Mouse (Mus musculus): ENCODE data around the gene Dtd1.
A peak's percentile ranks its signal among the peaks of the same experiment; 100 is the strongest.
"Not testable (repeated sequence)": the region's sequence is repeated elsewhere in the genome, so short reads cannot be mapped to it uniquely, and the experiment has no call there.

Gene Dtd1

DNA sequence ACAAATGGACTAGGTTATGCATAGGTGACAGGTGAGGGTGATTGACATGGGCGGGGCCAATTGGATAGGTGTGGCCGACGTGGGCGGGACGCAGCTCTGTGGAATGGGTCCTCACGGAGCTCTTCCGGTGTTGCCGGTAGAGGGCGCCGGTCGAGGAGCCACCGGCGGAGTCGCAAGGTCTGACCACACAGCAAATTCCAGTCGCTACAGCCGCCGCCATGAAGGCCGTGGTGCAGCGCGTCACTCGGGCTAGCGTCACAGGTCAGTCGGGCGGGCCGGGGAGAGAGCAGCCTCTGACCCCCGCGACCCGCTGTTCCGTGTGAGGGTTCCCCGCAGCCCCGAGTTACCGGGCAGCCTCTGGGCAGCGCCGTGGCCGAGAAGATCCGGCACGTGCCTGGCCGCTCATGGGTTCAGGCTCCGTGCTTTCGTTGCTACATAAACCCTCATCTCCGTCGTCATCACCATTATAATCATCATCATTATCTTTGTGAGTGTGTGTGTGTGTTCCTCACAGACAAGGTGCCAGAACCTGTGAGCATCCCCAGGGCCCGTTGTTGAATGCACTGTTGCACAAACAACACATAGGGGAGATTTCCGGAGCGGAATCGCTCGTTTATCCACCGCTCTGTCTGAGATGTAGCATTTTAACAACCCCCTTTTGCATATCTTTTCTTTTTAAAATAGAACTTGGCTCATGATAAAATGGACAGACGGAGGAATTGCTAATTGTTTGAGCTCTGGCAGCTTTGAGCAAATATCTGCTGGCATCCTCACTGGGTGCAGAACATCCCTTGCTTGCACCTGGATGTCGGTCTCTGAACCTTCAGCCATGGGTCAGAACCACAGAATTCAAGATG is at the start of gene Dtd1:
TSS of gene Dtd1 (plus strand) at position 67 of the 857 bp plus-strand sequence.
- peak; percentile 88 for DNase-seq (ENCODE audit: low spot score)

DNA sequence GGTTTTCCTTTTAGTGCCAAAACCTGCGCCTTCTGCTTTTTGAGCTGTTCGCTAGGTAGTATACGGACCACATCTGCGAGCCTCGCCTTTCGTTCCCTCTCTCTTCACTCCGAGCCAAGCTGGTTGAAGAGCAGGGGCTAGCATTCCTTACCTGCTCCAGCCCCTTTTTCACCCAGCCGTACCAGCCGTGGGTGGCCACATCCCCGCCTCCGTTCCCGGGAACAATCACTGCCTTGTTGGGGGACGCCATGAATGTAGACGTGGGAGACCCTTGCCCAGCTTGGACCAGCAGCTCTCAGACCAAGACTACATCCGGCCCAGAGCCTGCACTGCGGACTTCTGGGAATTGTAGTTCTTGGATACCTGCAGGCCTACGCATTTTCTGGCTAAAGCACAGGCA is 49.2 kb upstream of the Dtd1 start, which contains the start of gene Rbbp9:
TSS of gene Rbbp9 (minus strand) at position 341 of the 400 bp plus-strand sequence.
- DNase-seq (ENCODE audit: low spot score): peak; percentile 92

DNA sequence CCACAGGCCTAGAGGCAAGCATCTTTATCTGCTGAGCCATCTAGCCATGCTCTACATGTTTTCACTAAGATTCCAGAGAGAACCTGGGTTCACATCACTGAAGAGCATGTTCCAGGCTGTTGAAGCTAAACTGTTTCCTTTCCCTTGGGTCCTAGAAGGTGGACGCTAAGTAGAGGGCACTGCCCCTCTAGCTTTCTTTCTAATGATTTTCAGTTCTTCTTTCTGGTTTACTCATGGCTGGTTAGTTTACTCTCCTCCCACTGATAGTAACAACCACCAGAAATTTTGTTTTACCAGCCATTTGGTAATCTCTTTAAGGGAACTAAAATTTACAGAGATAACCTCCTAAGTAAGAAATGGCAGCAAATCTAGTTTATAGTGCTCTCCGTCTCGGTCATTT is 45.8 kb upstream of the Dtd1 start:
- DNase-seq (ENCODE audit: low spot score): no peak

DNA sequence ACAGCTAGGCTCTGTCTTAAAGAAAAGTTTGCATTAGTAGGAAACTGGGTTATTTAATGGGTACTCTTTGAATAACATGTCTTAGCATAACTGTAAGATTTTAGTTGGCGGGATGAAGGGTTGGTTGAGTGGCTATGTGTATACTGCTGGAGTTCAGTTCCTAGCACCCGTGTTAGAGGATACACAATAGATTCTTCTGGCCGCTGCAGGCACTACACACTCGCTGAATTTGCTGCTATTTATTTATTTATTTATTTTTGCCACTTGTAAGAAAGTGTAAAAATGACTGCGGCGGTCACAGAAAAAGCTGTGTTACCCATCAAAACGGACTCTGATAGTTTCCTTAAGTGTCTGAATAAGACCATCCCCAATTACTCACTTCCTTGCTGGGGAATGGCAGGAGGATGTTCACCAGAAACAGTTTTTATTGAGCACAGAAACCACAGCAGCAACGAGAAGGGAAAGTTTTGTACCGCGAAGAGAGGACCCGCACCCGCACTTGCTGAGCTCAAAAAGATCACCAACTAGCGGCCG is 44.3 kb upstream of the Dtd1 start:
- DNase-seq (ENCODE audit: low spot score): peak; percentile 22

DNA sequence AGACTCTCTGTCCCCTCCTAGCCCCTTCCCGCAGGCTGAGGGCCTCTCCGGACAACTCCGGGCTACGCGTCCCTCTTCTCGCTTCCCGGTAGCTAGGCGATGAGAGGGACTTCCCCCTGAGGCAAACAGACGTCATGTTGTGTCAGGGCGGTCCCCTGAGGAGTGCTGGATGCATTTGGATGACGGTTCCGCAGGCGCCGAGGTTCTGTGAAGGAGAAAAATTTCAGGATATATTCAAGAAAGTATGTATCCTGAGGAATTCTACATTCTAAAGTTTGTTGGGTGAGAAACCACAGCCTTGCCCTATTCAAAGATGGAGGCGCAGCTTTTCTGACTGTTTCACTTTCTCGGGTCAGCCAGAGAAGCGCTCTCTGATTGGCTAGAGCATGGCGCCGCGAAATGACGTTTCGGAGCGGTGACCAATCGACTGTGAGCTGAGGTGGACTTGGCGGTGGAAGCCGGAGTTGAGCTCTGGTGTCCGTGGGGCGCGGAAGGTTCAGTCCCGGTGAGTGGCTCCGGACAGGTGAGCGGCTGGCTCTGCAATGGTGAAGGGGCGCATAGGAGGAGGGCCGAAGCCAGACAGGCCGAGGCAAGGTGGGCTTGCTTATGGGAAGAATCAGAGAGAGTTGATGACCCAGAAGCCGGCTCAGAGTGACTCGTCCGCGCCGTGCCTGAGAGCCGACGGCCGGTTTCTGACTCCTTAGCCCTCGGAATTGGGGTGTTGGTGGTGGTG is 43.7 kb upstream of the Dtd1 start, which contains the start of gene Sec23b:
TSS of gene Sec23b (plus strand) at position 410 of the 733 bp plus-strand sequence.
- peak; percentile 99 for DNase-seq (ENCODE audit: low spot score)

DNA sequence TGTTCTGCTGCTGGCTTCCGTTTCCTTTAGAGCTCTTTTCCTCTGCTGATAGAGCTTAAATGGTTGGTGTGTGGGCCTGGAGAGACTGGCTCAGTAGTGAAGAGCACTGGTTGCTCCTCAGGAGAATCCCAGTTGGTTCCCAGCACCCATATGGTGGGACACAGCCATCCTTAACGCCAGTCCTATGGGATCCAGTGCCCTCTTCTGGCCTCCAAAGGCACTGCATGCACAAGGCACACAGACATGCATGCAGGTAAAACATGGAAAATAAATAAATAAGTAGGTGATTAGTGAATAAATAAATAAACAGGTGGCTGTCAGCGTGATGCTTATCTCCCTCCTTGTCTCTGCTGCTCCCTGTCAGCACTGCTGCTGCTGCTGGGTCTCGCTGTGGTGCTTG is 11.0 kb upstream of the Dtd1 start:
- no peak for DNase-seq (ENCODE audit: low spot score)

DNA sequence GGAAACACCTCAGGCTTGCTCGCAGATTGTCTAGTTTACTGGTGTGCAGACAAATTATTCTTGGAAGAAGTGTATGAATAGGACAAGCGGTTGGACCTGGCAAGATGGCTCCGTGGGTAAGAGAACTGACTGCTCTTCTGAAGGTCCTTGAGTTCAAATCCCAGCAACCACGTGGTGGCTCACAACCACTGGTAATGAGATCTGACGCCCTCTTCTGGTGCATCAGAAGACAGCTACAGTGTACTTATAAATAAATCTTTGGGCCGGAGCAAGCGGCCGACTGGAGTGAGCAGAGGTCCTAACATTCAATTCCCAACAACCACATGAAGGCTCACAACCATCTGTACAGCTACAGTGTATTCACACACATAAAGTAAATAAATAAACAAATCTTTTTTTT is 6.7 kb upstream of the Dtd1 start:
- not testable (repeated sequence) for DNase-seq (ENCODE audit: low spot score)

DNA sequence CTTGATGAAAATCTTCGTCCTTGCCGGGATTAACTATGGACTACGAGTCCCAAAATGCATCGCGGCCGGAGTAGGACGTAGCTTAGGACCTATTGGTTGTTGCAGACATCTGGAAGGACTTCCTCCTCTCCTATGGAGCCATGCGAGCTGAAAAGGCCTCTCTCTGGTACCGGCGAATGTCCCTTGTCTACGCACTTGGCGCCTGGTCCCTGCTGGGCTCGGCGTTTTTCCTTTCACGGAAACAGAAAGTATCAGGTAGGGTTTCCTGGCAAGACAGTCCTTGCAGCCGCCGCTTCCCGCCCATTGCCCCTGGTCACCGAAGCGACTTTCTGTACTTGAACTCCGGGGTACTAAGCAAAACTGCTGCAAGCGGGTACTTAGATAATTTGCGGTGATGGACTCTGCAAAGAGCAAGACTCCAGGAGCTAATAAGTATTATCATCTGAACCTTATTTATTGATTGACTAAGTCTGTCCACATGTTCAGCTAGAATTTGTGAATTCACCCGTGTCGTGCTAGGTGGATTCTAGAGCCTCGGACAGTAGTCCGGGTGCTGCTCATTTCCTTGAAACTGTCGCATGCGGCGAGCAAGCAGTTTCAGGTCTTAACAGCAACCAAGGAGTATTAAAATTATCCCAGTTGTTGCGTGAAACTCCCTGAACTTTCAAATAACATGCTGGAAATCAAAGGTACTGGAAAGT is 5.6 kb upstream of the Dtd1 start, which contains the start of gene Smim26:
TSS of gene Smim26 (plus strand) at position 104 of the 701 bp plus-strand sequence.
- peak; percentile 94 for DNase-seq (ENCODE audit: low spot score)

DNA sequence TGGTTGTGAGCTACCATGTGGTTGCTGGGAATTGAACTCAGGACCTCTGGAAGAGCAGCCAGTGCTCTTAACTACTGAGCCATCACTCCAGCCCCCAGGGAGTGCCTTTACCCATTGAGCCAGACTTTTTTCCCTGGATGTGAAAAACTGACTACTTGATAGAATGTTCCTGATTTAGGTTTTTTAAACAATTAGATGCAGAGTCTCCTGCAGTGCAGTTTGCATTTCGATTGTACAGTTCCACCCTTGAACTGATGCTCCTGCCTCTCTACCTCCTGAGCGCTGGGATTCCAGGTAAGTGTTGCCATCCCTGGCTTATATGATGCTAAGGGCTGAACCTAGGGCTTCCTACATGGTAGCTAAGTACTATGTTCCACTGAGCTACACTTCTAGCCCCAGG is 1.7 kb upstream of the Dtd1 start:
- DNase-seq (ENCODE audit: low spot score): no peak

DNA sequence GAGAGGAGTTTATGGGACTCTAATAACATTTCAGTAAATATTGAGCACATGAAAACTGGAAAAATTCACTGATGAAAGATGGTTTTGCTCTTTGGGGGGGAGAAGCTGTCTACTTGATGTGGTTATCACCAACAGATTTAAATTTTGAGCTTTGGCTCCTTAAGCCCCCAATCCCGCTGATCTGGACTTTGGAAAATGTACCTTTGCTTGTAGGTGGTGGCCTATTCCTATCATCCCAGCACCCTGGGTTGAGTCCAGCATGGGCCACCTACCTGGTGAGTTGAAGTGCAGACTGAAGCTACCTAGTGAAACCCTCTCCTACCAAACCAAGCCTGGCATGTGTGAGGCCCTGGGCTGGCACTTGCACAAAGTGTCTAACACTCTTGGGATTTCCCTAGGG is 1.9 kb downstream of the Dtd1 start:
- DNase-seq (ENCODE audit: low spot score): no peak

DNA sequence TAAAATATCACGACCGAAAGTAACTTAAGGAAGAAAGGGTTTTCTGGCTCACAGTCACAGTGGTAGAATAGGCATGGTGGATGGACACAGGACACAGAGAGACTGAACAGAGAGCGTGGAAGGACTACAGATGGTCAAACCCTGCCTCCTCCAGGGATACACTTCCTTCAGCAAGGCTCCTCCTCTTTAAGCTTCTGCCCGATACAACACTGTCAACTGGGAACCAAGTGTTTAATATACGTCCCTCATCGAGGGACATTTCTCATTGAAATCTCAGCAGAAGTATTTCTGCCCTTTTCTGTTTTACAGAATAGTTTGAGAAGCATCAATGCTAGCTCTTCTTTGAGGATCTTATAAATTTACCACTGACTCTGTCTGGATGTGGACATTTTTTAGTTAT is 14.3 kb downstream of the Dtd1 start:
- no peak for DNase-seq (ENCODE audit: low spot score)

DNA sequence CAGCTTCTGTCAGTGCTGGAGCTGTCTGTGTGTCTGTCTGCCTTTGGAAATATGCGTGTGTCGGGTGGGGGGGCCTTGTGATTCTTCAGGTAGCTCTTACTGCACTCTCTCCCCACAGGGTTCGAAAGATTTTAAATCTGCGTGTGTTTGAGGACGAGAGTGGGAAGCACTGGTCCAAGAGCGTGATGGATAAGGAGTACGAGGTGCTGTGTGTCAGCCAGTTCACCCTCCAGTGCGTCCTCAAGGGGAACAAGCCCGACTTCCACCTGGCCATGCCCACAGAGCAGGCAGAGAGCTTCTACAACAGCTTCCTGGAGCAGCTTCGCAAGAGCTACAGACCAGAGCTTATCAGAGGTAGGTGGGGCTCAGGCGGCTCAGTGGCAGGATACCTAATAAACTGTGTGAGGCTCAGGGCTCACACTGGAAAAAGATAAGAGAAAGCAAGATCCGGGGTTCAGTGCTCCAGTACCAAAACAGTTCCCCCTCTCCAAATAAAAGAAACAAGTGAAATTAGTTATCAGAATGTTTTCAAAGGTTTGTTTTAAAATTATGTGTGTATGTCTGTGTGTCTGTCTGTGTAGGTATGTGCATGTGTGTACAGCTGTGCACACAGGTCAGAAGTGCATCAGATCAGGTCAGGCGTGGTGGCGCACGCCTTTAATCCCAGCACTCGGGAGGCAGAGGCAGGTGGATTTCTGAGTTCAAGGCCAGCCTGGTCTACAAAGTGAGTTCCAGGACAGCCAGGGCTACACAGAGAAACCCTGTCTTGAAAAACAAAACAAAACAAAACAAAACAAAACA is 17.6 kb downstream of the Dtd1 start:
- DNase-seq (ENCODE audit: low spot score): no peak

DNA sequence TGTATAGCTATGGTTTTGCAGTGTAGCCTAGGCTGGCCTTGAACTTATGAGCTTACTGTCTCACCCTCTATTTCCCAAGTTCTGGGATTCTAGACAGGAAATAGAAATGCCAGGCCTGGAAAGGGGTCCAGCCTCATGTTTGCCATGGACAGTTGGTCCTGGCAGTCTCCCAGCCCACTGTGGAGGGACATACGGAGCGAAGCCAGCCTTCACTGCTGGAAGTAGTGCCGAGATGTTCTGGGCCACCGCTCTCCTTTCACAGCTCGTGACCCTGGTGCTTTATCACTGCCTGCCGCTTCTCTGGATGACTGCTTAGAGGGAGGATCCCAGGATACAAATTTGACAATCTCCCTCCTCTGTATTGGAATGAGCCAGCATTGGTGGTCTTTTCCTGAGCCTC is 21.8 kb downstream of the Dtd1 start:
- DNase-seq (ENCODE audit: low spot score): peak; percentile 57

DNA sequence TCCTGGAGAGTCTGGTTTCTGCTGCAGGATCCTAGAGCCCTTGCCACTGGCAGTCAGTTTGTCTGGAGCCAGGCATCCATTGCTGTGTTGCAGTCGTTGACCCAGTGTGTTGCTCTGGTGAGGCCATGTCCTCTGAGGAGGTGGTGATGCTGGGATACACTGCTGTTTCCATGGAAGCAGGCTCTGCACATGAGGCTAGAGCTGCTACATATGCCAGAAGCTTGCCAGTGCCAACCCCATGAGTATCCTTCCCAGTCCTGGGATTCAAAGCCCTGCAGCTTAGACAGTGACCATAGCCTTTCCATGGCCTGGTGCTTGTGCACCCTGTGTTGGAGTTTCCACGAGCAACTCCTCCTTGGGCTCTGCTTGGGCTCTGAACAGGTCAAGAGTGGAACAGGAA is 33.9 kb downstream of the Dtd1 start:
- DNase-seq (ENCODE audit: low spot score): no peak

DNA sequence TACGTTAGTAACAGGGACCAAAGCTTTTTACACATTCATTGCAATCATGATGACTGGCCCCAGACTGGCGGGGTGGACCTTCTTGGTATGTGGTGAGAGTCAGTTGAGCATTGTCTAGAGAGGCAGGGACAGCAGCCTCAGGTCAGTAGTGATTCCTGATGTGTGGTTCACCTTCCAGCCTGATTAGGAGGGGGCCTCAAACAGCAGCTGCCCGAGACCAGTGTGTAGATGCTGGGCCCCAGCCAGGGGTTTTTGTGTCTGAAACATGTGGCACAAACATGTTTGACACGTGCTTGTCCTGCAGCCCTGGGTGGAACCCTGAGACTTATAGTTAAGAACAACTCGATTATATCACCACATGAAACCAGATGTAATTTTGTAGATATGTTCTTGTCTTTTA is 34.5 kb downstream of the Dtd1 start:
- no peak for DNase-seq (ENCODE audit: low spot score)

DNA sequence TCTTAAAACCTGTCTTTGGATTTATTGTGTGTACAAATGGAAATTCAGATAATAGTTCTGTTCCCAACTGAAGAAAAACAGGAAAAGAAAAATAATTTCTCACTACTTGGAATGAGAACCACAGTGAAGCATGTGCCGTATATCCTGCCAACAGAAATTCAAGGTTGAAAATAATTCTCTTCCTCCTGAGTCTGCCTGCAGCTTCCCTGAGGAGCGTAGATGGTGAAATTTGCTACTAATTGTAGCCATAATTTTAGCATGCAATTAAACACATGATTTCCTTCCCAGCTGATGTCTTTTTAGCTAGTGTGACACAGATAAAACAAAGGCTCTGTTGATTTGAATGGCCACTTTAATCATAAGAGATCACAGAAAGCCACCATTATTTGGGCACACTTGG is 35.0 kb downstream of the Dtd1 start:
- no peak for DNase-seq (ENCODE audit: low spot score)

DNA sequence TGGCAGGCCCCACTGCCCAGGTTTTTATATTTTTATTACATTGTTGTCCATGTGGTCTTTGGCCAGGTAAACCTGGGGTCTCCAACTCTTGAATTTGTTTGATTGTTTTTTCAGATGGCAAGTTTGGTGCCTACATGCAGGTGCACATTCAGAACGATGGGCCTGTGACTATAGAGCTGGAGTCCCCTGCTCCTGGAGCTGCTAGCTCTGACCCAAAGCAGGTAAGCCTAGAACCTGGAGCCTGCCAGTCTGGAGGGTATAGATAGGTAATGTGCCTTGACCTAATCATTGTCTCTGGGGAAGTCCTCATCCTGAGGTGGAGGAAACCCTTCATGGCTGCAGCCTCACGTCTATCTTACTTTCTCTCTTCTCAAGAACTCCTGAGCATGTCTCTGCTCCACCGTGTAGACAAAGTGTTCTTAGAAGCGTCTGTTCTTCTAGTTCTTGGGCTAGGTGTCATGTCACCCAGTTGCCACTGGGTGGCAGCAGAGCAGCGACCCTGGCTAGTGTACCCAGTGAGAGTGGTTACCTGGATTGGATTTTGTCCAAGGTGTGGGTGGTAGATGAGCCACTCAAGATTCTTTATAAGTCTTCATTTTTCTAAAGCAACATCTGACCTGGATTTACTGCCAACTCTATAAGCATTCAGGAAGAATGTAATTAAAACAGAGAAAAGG is 36.1 kb downstream of the Dtd1 start:
- DNase-seq (ENCODE audit: low spot score): peak; percentile 78

DNA sequence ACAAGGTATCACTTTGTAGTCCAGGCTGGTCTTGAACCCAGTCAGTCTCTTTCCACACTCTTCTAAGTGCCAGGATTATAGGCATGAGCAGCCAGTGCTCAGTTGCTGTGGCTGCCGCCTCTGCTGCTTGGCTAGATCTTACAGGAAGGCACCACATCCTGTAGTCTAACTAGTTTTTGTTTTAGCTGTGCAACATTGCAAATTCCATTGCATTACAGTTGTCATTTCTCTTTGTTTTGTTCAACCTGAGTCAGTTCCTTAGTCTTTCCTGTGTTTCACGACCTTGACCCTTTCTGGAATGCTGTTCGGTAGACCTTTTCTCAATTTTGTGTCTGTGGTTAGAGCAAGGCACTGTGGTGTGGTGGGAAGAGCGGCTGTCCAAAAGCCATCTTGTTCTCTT is 37.5 kb downstream of the Dtd1 start:
- DNase-seq (ENCODE audit: low spot score): no peak

DNA sequence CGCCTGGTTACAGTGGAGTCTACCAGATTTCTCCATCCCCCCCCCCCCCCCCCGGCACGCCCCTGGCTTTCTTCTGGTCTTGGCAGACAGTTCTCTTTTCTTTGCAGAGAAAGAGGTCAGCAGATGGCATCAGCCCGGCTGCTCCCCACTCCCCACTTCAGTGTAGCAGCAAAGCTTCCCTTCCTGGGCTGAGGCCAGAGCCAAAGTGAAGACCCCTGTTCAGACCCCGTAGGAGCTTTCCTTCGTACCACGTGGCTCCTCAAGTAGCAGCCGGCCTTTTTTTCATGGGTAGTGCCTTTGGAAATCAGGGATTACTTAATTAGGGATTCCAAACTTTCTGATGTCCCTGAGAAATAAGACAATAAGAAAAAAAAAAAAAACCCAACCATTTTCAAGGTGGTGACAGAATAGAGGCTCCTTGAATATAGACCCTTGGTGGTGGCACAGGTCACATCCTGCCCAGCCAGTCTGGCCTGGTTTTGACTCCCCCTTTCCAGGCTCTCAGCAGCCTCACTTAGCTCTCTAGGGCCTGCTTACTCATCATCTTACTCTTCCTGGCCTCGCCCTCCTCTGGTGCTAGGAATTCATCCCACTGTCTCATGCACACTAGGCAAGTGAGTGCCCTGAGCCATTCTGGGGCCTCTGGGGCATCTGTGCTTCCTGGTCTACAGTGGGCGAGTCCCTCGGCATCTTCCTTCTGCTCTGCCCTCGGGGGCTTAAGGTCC is 38.1 kb downstream of the Dtd1 start:
- DNase-seq (ENCODE audit: low spot score): no peak

DNA sequence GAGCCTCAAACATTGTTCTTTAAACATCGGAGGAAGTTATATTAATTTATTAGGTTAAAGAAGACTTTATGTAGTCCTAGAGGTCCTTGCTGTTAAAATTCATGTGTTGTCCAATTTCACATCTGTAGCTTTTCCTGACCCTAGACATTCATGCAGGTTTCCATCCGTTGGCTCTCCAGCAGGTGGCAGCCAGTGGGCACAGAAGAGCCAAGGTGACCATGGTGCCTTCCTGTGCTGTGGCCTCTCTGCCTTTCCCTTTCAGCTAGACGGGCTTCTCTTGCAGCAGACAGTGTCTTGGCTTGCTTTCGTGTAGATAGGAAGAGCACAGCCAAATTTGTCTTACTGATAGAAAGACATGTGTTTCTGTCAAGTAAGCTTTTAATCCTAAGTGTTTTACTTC is 39.0 kb downstream of the Dtd1 start:
- DNase-seq (ENCODE audit: low spot score): peak; percentile 21

All from embryo, embryonic 10 days (tissue).